Mouse (Mus musculus) heart, adult 9 months (tissue): ENCODE data around the gene Lhx3.

Experiments used
- DNase-seq, 2 experiments: peaks; one replicate each; pipeline ENCODE4 v3.0.0; 2022; ENCODE audit warnings: low spot score in 2 of 2

Gene Lhx3

DNA sequence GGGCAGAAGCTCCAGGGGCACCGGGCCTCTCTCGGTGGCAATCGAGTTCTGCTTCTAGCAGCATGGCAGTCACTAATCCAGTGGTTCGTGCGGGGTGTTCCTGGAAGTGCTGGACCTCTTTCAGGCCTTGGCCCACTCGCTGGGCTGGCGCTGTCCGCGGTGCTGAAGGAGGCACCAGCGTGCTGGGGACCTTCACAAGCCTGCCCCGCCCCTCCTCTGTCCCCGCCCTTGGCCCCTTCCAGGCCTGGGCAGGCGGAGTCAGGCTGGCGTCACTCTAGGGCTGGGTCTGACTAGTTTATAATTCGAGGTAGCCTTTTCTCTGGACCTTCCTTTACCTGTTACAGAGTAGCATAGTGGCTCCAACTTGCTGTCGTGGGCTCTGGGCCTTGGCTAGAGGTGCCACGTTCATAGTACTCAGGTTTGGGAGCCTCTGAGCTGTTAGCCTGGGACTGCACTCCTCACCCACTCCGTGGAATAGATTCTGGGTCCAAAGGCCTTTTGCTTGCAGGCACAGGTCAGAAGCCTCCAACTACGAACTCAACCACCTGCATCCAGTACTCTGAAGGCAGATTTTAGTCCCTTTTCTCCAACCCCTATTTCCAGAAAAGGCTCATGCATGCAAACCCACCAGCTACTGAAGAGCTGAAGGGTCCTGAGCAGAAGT is at the start of gene Lhx3:
Gene Lhx3 (minus strand): TSS at position 164 of the 664 bp plus-strand sequence.
- DNase-seq = peak; percentile 24 to 61

DNA sequence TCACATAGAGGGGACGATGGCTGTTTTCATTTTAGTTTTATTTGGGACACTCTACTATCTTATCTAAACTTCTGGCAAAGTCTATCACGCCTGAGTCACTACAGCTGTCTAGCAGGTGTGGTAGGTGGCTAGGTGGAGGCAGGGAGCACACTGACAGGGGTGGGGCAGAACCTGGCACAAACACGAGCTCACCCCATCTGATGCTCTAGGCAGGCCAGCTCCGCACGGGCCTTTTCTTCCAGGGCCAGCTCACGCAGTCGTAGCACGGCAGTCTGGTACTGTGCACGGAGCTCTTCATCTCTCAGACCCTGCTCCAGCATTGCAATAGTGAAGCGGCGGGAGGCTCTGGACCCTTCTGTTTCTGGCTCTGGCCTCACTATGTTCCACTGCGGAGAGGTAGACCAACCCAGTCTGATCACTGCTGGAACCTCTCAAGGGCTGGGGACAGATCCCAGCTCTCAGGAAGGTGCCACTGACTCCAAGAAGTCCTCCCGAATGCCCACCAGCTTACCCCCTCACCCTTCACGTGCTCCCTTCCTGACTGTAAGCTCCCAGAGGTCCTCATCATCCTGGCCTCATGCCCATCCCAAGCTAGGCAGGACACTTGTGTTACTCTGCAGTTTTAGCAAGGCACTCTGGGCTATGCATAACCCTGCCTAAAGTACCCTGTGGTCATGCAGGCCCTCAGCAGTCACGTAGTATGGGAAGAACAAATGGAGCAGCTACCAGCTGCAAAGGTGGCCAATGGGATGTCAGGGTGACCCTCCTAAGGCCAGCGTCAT is 49.4 kb upstream of the Lhx3 start:
- no peak for DNase-seq

DNA sequence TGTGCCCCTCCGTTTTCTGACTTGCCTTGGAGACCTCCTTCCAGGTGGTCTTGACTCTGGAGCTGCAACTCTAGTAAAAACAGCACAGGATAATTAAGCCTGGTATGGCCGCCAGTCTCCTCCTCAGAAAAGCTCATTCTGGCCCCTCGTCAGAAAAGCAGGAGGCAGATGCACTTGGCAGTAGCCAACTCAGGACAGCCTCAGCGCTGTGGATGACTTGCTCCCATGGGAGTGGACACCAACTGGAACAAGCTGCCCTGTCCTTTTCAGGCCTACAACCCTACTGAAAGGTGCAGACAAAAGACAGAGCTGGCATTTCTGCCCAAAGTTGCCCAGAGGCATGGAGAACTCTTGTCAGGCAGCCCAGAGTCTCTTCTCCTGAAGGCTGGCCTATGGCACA is 46.7 kb upstream of the Lhx3 start:
- no peak for DNase-seq

DNA sequence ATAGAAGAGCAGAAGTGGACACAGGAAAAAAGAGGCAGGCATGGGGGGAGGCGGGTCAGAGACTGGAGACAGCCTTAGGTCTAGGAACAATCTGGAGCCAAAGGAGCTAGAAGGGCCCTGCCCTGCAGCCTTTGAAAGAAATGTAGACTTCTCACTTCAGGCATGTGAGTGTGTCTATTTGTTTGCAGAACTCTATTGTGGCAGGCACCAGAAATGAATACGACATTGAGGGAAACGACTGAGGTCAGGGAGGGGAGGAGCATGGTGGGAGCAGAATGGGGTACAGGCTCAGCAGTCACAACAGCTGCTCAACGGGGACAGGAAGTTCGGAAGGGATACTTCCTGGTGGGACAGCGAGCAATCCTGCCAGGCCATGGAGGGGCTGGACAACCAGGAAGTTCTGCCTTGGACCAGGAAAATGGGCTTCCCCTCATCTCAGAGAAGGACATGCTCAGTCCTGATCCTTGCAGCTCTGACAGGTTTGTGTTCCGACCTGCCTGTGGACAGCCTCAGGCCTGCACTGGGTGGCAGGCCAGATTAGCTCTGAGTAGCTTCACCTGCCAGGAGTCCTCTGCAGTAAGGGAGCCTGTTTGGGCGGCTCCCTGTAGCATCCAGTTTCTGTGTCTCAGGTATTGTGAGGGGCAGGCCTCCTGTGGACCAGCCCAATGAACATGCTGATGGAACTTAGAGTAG is 44.6 kb upstream of the Lhx3 start:
- DNase-seq = no peak

DNA sequence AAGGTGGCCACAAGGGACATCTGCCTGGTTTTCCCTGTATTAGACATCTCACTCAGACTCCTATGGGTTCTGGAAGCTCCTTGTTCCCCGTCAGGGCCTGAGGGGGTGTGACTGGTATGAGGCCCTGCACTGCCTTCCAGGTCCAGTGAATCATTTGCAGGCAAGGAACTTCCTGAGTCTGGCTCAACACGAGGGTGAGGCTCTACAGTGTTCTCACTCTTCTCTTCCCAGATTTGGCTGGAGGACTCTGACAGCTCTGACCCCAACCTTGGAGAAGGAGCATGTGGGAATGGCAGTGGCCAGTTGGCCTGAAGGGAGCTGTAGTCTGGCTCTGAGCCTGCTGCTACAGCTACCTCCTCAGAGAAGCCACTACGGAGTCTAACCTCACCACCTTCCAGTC is 39.4 kb upstream of the Lhx3 start:
- DNase-seq = peak in 1 of 2 experiments; percentile 28

DNA sequence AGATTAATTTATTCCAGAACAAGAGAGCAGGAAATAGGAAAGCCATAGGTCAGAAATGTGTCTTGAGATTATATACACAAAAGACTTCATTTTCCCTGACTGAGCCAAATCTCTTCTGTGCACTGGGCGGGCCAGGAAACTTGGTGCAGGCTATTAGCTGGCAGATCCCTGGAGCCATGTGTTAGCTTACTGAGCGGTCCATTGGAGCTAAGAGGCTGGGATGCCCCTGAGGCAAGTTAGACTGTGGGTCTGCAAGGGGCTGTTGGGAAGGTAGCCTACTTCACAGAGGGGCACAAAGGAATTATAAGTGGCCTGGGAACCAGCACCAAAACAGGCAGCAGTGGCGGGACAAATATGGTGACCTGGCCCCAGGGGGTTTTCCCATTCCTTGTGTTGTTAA is 32.8 kb upstream of the Lhx3 start:
- DNase-seq = no peak

DNA sequence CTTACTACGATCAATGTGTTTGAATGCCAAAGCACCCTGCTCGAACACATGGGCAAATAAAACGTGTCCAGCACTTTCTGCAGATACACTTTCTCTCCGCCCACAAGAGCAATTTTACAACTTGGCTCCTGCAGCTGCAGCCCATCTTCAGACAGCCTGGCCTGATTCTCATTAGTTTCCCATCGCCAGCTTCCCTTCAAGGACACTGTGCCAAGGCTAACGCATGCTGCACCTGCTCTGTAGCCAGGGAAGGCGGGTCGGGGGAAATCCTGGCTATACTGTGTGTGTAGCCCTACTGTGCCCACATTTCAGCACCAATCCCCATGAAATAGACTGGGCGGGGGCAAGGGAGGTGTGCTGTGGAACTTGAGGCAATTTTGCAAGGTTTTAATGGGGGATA is 32.2 kb upstream of the Lhx3 start:
- DNase-seq = no peak

DNA sequence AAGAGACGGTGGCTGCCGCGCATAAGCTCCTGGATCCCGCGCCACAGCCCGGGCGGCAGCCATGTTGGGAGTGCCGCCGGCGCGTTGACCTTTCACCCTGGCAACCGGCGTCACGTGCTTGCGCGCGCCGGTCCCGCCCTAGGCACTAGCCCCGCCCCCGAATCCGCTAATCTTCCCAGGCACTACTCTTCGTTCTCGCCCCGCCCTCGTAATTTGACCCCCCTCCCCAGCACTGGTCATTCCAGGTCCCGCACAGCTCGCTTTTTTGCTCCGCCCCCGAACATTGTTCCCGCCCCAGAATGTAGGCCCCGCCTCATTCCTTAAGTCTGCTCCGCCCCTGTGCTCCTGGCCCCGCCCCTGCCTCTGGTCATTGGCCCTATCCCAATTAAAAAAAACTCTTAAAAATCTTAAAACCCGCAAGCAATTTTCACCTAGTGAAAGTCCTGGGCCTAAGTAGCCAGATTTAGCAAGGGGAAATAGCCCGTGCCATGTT is 29.2 kb upstream of the Lhx3 start, which contains the start of gene Qsox2:
Gene Qsox2 (minus strand): TSS at position 236 of the 493 bp plus-strand sequence.
- DNase-seq = peak; percentile 88 to 93

DNA sequence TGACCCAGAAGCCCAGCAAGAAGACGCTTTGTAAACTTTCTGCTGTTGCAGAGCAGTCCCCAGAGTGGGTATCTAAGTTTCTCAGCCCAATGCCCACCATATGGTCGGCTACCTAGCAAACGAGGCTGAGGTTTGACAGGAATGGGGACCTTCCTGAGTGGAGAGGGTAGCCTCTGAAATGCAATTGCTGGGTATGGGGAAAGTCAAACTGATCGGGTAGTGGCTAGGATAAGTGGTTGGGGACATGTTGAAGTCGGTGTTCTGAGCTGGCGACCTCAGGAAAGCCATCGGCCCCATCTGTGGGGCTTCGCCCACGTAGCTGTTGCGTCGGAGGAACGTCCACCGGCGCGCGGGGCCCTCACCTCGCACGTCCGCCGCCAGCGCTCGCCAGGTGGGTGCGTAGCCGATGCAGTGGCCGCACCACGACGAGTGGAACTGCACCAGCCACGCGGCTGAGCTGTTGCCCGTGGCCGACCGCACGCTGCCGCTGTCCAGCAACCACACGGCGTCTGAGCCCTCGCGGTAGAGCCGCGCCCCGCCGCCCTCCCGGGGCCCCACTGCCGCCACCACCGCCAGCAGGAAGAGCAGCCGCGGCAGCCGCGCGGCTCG is 28.7 kb upstream of the Lhx3 start:
- DNase-seq = no peak

DNA sequence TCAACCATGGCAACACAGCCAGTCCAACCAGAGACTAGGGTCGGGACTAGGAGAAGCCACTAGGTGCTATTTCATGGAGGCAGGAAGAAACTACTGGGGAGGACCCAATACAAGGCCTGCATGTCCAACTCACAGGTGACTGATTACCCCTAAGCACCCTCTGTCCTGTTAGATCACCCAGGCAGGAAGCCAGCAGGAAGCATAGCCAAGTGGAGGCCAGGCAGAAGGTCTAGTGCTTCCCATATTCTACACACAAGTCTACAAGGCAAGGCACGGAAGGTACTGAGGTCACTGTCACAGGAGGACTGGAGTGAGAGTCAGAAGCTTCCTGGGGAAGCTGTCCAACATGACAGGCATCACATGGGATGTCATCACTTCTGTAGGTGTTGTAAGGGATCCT is 26.7 kb upstream of the Lhx3 start:
- peak; percentile 43 to 57 for DNase-seq

DNA sequence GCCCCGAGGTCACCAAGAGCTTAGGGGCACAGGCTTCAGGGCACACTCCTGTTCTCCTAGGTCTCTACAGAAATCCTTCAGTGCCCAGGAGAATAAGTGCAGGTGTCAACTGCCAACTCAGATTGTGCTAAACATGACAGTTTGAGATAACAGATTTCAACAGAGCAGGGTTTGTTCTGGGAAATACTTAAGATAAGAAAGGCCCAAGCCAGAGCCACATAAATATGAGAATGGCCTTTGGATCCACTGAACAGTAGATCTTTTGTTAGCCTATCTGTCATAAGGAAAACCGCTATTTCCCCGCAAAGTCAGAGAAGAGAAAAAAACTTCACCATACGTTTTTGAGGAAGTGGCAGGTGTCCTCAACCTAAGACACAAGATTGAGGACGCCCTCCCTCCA is 26.2 kb upstream of the Lhx3 start:
- no peak for DNase-seq

DNA sequence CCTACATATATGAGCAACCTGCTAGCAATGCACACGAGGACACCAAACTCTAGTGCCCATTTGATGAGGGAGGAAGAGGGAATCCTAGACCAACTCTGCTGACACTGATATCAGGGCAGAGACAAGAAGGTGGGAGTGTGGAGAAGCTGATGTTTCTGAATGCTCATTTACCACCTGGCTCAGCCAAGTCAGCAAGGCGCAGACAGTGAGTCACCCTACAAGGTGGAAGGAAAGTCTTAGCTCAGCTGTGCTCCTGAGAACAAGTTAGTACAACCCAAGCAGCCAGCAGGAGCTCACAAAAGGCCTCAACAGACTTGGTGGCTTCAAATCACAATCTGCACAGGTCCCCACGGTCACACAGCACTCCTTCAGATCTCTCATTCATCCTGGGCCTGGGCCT is 23.3 kb upstream of the Lhx3 start:
- no peak for DNase-seq

DNA sequence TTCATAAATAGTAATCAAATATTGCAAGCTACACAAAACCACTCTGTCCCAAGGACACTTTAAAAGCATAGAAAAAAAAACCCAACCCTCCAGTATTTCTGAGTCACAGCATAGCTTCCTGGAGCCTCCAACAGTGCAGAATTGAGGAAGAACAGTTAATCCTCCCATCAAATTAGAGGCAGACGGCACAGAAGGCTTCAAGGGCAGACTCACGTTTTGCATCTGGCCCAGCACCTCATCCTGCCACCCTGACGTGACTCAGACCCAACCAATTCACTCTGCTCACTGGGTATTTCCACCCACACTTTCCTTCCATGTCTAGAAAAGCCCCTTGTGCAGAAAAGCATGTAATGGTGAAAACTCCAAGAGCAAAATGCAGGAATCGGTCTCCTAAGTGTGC is 22.2 kb upstream of the Lhx3 start:
- DNase-seq = no peak

DNA sequence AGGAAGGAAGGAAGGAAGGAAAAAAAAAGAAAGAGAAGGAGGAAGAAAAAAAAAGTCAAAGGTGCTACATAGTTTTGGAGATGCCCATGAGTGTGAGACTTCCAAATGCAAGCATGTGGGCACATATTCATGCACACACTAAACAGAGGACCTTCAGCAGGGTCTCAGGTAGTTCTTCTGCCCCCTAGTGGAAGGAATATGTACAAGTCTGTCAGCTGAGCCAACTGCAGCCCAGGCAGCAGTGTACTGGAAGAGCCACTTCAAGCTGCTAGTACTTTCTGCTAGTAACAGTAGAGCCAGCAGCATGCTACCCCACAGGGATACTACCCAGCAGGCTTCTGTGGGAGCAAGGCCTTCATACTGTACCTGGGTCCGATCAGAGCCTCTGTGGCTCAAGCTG is 19.7 kb upstream of the Lhx3 start:
- peak; percentile 27 to 40 for DNase-seq

DNA sequence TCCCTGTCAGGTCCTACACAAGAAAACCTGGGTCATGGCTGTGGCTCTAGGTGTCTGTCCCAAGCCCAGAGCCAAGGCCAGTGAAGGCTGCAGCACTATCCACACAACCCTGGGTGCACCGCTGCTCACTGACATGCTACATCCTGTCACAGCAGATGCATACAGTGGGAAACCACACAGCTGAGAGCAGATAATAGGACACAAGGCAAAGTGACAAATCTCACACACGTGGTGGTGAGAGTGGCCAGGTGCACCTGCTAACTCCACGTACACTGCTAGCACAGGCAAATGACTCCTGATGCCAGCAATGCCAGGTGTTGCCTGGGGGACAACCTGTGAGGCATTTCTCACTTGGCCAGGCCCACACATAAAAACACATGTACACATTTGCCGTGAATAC is 17.2 kb upstream of the Lhx3 start:
- no peak for DNase-seq

DNA sequence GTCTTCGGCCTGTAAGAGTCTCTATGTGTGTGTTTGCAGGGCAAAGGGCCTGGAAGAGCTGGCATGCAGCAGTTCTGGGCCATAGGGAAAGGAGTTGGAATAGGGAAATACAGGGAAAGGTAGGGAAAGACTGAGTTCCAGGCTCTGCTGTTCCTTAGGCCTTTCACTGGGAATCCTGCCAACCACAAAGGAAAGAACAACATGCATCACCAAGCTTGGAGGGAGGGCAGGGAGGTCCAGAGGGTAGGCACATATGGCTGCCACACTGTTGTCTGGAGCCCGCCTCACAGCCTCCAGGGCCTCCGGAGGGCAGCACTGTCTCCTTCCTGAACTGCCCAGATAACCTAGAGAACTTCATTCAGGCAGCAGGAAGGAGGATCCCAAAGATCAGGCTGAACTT is 15.9 kb upstream of the Lhx3 start:
- DNase-seq = no peak

DNA sequence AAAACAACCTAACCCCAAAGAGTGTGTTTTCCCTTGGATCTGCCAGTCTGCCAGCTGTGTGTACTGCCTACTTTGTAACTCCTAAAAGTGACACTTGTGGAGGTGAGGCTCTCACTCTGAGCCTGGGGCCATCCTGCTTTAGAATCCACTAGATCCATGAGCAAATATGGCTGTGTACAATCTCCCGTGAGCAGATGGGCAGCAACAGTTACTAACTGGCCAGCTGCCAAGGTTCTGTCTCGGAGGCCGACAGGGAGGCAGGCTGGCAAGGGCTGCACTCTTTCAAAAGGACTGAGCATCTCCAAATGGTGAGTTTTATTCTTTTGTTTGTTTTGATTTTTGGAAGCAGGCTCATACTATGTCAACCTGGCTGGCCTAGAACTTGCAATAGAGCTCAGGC is 6.4 kb upstream of the Lhx3 start:
- DNase-seq = no peak

DNA sequence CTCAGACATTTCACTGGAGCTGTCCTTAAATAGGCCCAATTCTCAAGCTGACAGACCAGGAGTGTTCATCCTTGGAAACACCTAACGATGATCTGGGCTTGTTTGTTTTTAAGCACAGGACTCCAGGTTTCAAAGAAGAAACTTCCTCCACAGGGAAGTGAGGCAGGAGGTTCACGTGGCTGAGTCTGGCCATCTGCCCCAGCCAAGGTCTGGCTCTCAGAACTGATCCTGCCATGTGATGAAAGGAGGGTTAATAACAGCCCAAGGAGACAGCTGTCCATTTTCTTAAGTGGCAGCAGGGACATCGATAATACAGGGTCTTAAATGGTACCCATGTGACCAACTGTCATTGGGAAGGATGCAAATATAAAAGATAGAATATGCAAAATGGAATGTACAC is 1.5 kb upstream of the Lhx3 start:
- no peak for DNase-seq

DNA sequence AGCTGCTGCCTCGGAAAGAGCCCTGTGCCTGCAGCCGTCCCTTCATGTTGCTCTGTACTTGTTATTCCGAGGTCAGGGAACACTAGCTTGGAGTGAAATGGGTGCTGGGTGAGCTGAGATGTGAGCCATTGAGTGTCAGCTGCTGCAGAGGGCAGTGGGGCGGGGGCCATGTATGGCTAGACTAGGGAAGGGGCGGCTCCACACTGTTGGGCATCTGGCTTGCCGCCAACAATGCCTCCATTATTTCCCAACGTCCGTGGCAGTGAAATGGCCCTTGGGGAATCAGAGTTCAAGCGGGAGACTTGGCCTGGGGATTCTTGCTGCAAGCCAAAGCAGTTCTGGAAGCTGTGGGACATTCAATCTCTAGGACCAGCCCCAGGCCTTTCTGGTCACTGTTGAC is 530 bp downstream of the Lhx3 start:
- DNase-seq = no peak

DNA sequence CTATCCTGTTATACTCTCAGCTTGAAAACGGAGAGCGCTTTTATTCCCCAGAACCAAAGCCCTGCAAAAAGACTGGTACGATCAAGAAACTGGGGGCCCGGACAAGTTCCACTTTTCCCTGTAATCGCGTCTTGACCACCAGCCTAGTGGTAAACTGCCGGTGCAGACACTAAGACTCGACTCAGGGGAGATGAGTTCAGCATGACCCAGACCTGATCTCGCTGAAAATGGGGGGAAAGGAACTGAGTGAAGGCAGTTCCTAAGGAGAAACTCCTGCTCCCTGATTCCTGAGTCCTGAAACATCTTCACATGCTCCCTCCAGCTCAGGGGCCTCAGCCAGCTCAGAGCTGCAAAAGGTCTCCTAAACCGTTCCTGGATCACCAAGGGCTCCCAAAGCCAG is 2.3 kb downstream of the Lhx3 start:
- DNase-seq = no peak

DNA sequence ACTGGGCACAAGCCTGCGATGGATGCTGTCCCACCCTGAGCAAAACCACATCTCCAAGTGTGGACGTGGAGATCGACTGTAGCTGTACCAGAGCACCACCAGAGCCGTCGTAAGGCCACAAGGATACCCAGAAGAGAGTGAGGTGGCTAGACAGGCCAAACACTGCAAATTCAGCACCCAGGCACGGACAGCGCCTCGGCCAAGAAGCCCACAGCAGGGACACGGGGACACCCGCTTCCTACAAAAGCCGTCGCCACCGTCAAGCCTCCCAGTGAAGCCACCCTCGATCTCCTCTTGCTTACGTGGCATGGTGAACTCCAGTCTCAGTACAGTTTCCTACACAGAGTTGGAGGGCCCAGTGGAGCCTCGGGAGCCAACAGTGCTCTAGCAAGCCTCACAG is 3.0 kb downstream of the Lhx3 start:
- no peak for DNase-seq

DNA sequence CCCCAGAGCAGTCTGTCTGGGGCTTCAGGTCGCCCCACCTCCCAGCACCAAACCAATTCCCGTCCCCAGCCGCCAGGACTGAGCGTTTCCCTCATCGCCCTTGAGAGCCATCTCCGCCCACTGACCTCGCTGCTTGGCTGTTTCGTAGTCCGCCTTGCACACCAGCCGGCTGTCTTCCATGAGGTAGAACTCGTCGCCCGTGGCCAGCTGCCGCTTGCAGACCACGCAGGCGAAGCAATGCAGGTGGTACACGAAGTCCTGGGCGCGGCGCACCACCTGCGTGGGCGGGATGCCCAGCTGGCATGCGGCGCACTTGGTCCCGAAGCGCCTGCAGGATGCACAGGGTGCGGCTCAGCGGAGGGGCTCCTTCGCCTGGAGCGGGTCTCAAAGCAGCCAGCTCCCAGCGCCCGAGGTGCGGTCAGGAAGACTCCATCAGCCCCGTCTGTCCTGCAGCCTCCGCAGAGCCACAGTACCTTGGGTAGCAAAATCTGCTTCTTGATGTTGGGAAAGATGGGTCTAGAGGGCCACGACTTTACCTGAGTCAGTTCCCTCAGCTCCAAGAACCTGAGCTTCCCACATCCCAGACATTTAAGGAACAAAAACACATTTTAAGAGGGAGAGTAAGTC is 5.1 kb downstream of the Lhx3 start:
- no peak for DNase-seq
